Mouse (Mus musculus) embryonic facial prominence, embryonic 15.5 days (tissue): ENCODE results near the gene Commd7. TPM values are rescaled to one million over a fixed set of nuclear protein-coding genes. Genes with fewer than 3 reads are reported as not detected.

ENCODE experiments used
- ATAC-seq: fragments of 200-750 bp; cut with Nextera tagmentation; 2 replicates; pipeline ENCODE4 v1.8.0; 2017; ENCODE audit warnings: low read depth, moderate TSS enrichment; ENCODE audit not compliant: insufficient number of reproducible peaks, low FRiP score, low TSS enrichment
- H3K27ac ChIP-seq: fragments of 300-500 bp; sonication (generic); replicated peaks from 2 replicates; pipeline ENCODE4 v1.5.1; 2015; ENCODE audit warnings: mild to moderate bottlenecking, inconsistent platforms
- H3K27me3 ChIP-seq: fragments of 300-500 bp; sonication (generic); 2 replicates; pipeline ENCODE4 v1.6.1; 2015; ENCODE audit warnings: inconsistent platforms
- H3K36me3 ChIP-seq: fragments of 300-500 bp; sonication (generic); 2 replicates; pipeline ENCODE4 v1.6.1; 2015; ENCODE audit warnings: mild to moderate bottlenecking, inconsistent platforms
- H3K4me1 ChIP-seq: fragments of 300-500 bp; sonication (generic); 2 replicates; pipeline ENCODE4 v1.6.1; 2015; ENCODE audit warnings: inconsistent platforms
- H3K4me2 ChIP-seq: fragments of 300-500 bp; sonication (generic); replicated peaks from 2 replicates; pipeline ENCODE4 v1.6.1; 2015; ENCODE audit warnings: mild to moderate bottlenecking, inconsistent platforms
- H3K4me3 ChIP-seq: fragments of 300-500 bp; sonication (generic); replicated peaks from 2 replicates; pipeline ENCODE4 v1.5.1; 2015; ENCODE audit warnings: mild to moderate bottlenecking, inconsistent platforms
- H3K9ac ChIP-seq: fragments of 300-500 bp; sonication (generic); 2 replicates; pipeline ENCODE4 v1.6.1; 2015; ENCODE audit warnings: inconsistent platforms
- H3K9me3 ChIP-seq: fragments of 300-500 bp; sonication (generic); replicated peaks from 2 replicates; pipeline ENCODE4 v1.6.1; 2016; ENCODE audit warnings: inconsistent platforms
- WGBS: fragments of 180-500 bp; shearing (Covaris S2); methylation state at CpG from one replicate; pipeline ENCODE4 v1.1.7; 2015; 5-methylcytosine and 5-hydroxymethylcytosine counted together
- polyA plus RNA-seq: library from polyadenylated mRNA; unstranded; fragments of >200 nt; fragmentation: Nextera tagmentation; extraction: Ambion mirVana; gene quantifications from 2 replicates; pipeline ENCODE4 v1.2.1, GENCODE M21; 2015

Commd7 gene
- polyA plus RNA-seq, 1 experiment from 2014 or later = 79.0 TPM

GRCm38 (mm10) chr2:153618889-153619288 is 13.7 kb downstream of the Commd7 start:
- ATAC-seq = no peak
- WGBS = 79% methylated on average over 10 of the region's 10 CpGs
- Histone ChIP-seq H3K9ac (no peak overlapping the region), H3K27me3 (no peaks in the 10 kb centered on the region), H3K9me3 (no peaks in the 10 kb centered on the region), H3K36me3 (peaks cover 62% of the 10 kb centered on the region), H3K4me3 (no peak overlapping the region), H3K4me1 (no peaks in the 10 kb centered on the region), H3K27ac (no peak overlapping the region), H3K4me2 (no peak overlapping the region)

- H3K36me3 ChIP-seq = peaks cover 58% of the 10 kb centered on the region
- H3K9me3 ChIP-seq = no peaks in the 10 kb centered on the region
- no peak overlapping the region for H3K27ac ChIP-seq
- no peak overlapping the region for H3K4me3 ChIP-seq
- no peak for ATAC-seq
- no peak overlapping the region for H3K9ac ChIP-seq
- no peaks in the 10 kb centered on the region for H3K4me1 ChIP-seq
- H3K4me2 ChIP-seq = no peak overlapping the region
- H3K27me3 ChIP-seq = no peaks in the 10 kb centered on the region
- WGBS = 86% methylated on average over 6 of the region's 6 CpGs
Measured at GRCm38 (mm10) chr2:153618439-153618838, 14.1 kb downstream of the Commd7 start.

DNA sequence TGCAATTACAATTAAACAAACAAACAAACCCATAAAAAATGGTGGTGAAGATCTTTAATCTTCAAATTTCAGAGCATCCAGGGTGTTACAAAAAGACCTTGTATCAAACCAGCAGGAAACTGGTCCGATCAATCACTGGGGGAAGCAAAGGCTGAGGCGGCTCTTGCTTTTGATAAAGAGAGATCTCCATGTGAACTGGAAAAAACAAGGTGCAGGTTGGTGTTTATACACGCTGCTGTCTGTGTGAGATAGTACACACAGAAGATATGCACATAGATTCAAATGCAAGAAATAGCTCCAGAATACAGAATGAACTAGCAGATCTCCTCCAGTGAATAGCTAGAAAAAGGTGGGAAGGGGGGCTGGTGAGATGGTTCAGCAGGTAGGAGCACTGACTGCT is 15.7 kb downstream of the Commd7 start:
- Histone ChIP-seq H3K27ac (no peak overlapping the region), H3K9me3 (no peaks in the 10 kb centered on the region), H3K36me3 (peaks cover 42% of the 10 kb centered on the region), H3K4me1 (peaks cover 11% of the 10 kb centered on the region), H3K27me3 (no peaks in the 10 kb centered on the region), H3K4me2 (no peak overlapping the region), H3K4me3 (no peak overlapping the region), H3K9ac (no peak overlapping the region)
- WGBS = 92% methylated on average over 3 of the region's 3 CpGs
- ATAC-seq = no peak

GRCm38 (mm10) chr2:153612594-153613281 is 19.8 kb downstream of the Commd7 start:
- Histone ChIP-seq H3K9ac (no peak overlapping the region), H3K36me3 (peaks cover 2% of the 10 kb centered on the region; the same call in 1 of the 2 replicates), H3K4me1 (peaks cover 32% of the 10 kb centered on the region), H3K9me3 (no peaks in the 10 kb centered on the region), H3K27me3 (no peaks in the 10 kb centered on the region), H3K4me2 (no peak overlapping the region), H3K27ac (no peak overlapping the region), H3K4me3 (no peak overlapping the region)
- WGBS = 26% methylated on average over 3 of the region's 3 CpGs
- ATAC-seq = no peak

- no peak overlapping the region for H3K27ac ChIP-seq
- H3K36me3 ChIP-seq = no peaks in the 10 kb centered on the region
- H3K27me3 ChIP-seq = no peaks in the 10 kb centered on the region
- H3K4me3 ChIP-seq = no peak overlapping the region
- H3K9ac ChIP-seq = no peak overlapping the region
- 86% methylated on average over 1 of the region's 1 CpGs for whole genome bisulfite sequencing
- no peaks in the 10 kb centered on the region for H3K9me3 ChIP-seq
- H3K4me2 ChIP-seq = no peak overlapping the region
- H3K4me1 ChIP-seq = peaks cover 32% of the 10 kb centered on the region
- ATAC-seq = no peak
Measured at GRCm38 (mm10) chr2:153611743-153612142, 20.8 kb downstream of the Commd7 start.

DNA sequence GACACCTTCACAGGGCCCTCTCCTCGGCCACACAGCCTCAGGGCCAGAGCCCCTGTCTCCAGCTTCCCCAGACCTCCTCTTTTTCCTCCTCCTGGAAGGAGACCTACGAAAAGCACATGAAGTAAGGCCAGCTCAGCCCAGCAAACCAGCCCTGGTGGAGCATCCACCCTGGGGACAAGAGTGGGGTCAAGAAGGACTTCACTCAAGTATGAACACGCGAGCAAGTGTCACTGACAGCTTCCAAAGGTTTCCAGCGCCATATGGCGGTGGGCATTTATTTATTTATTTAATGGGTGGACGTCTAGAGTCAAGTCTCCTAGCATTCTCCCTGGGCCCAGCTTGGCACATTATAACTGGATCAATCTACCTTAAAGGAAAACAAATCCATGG is 21.3 kb downstream of the Commd7 start:
- H3K27ac ChIP-seq = peak overlapping the region; percentile 78
- no peak overlapping the region for H3K4me3 ChIP-seq
- no peak overlapping the region for H3K9ac ChIP-seq
- no peak for ATAC-seq
- H3K9me3 ChIP-seq = no peaks in the 10 kb centered on the region
- no peak overlapping the region for H3K4me2 ChIP-seq
- H3K36me3 ChIP-seq = no peaks in the 10 kb centered on the region
- 62% methylated on average over 7 of the region's 7 CpGs for whole genome bisulfite sequencing
- peaks cover 32% of the 10 kb centered on the region for H3K4me1 ChIP-seq
- H3K27me3 ChIP-seq = no peaks in the 10 kb centered on the region

DNA sequence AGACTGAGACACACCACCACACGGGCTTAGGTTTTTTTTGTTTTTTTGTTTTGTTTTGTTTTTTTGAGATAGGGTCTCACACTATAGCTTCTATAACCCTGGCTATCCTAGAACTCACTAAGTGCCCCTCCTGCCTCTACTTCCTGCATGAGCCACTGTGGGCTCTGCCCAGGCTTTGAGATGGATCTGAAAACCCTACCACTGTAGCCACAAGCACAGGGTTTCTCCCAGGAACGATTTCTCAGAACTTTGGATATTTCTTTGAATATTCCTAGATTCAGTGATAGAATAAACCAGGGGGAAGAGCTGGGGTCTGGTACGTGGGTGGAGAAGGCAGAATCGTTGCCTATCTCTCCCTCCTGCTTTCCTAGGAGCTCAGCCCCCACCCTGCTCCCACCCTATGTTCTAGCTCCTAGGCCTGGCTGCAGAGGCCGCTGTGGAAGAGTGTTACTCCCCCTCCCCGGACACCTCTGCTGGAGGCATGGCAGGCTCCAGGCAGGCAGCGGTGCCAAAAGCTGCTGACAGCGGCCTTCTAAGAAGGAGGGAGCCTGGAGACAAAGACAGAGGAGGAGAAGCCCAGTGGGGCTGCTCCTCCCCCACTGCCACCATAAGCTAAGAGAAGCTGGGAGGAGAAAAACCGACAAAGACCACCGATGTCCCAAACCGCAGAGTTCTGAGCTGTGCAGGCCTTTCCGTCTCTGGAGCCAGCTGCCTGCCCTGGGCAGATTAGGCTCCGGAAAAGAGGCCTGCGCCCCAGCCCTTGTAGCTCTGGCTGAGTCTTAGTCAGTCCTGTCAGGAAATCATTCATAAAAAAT is 21.9 kb downstream of the Commd7 start:
- WGBS = 19% methylated on average over 14 of the region's 14 CpGs
- Histone ChIP-seq H3K27ac (peak overlapping the region; percentile 78), H3K4me2 (no peak overlapping the region), H3K27me3 (no peaks in the 10 kb centered on the region), H3K36me3 (no peaks in the 10 kb centered on the region), H3K4me1 (peaks cover 32% of the 10 kb centered on the region), H3K4me3 (no peak overlapping the region), H3K9me3 (no peaks in the 10 kb centered on the region), H3K9ac (no peak overlapping the region)
- ATAC-seq = 0 out of 2 replicates have a peak, but pooled peaks have one; percentile 39

GRCm38 (mm10) chr2:153609548-153609947 is 23.0 kb downstream of the Commd7 start:
- no peak overlapping the region for H3K4me3 ChIP-seq
- no peaks in the 10 kb centered on the region for H3K36me3 ChIP-seq
- H3K4me1 ChIP-seq = peaks cover 32% of the 10 kb centered on the region
- 15% methylated on average over 9 of the region's 9 CpGs for WGBS
- H3K27me3 ChIP-seq = no peaks in the 10 kb centered on the region
- ATAC-seq = peak; percentile 64
- no peak overlapping the region for H3K27ac ChIP-seq
- H3K9me3 ChIP-seq = no peaks in the 10 kb centered on the region
- H3K9ac ChIP-seq = no peak overlapping the region
- no peak overlapping the region for H3K4me2 ChIP-seq

DNA sequence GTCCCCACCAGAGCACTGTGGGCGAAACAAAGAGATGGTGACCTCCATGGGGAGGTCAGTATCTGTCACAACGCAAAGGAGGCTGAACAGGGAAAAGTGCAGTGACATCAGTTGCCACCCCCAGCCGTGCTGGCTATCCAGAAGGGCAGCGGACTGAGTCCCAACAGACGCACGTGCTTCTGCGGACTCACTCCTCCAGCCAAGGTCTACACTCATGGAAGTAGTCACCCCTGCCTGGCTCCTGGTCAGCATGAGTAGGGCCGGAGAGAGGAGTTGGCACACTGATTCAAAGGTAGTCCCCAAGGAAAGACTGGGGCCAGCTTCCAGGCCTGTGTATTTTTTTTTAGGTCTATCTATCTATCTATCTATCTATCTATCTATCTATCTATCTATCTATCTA is 23.5 kb downstream of the Commd7 start:
- H3K4me2 ChIP-seq = no peak overlapping the region
- H3K9me3 ChIP-seq = no peaks in the 10 kb centered on the region
- no peak overlapping the region for H3K4me3 ChIP-seq
- no peak overlapping the region for H3K27ac ChIP-seq
- no peak for ATAC-seq
- no peak overlapping the region for H3K9ac ChIP-seq
- WGBS = 75% methylated on average over 8 of the region's 8 CpGs
- no peaks in the 10 kb centered on the region for H3K36me3 ChIP-seq
- H3K27me3 ChIP-seq = no peaks in the 10 kb centered on the region
- peaks cover 32% of the 10 kb centered on the region for H3K4me1 ChIP-seq

DNA sequence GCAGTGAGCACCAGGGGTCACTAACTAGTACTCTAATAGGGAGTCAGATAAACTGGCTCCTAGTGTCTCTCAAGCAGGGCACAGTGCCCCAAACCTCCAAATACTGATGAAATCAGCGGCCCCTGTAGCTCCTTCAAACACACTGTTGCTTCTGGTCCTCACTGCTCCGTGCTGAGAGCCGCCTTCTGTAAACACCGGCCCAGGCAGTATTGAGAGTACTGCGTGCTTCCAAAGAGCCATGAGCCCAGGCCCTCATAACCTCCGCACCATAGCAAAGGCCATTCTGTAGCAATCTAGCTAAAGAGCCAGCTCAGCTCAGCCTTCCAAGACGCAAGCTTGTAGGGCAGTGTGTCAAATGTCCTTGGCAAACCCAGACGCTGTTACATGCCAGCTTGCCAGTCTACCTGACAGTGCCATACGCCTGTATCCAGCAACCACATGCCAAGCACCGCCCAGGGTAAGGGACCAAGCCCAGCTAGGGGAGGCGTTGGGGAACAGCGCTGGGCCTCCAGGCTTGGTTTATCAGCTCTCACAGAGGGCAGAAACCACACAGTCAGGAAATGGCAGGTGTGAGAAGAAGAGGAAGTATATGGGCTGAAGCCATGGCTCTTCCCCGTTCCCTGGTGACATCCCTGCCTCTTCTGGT is 24.6 kb downstream of the Commd7 start:
- Histone ChIP-seq H3K9ac (no peak overlapping the region), H3K36me3 (no peaks in the 10 kb centered on the region), H3K9me3 (no peaks in the 10 kb centered on the region), H3K4me3 (no peak overlapping the region), H3K4me2 (no peak overlapping the region), H3K27me3 (no peaks in the 10 kb centered on the region), H3K27ac (no peak overlapping the region), H3K4me1 (peaks cover 29% of the 10 kb centered on the region)
- WGBS = 83% methylated on average over 13 of the region's 13 CpGs
- ATAC-seq = no peak

- ATAC-seq = no peak
- 77% methylated on average over 3 of the region's 3 CpGs for WGBS
- Histone ChIP-seq H3K4me2 (no peak overlapping the region), H3K36me3 (no peaks in the 10 kb centered on the region), H3K4me3 (no peak overlapping the region), H3K9me3 (no peaks in the 10 kb centered on the region), H3K27ac (no peak overlapping the region), H3K4me1 (peaks cover 21% of the 10 kb centered on the region), H3K9ac (no peak overlapping the region), H3K27me3 (no peaks in the 10 kb centered on the region)
Measured at GRCm38 (mm10) chr2:153606421-153606820, 26.2 kb downstream of the Commd7 start.
